Mouse (Mus musculus) embryonic stem cell, embryonic (primary cell): ENCODE measurements around the gene Polg2.

Source experiments
- CTCF ChIA-PET, 4 experiments: fragments of 300-600 bp in 2 of 4; fragments of 350-600 bp in 2 of 4; sonication (Branson Sonifier 250); formaldehyde crosslinking; loops; one replicate each; lab custom pipeline; 2022; ENCODE audit warnings: inconsistent platforms in 2 of 4; lab: Charles Lee
- POLR2A ChIA-PET, 4 experiments: fragments of 300-600 bp in 2 of 4; fragments of 350-600 bp in 2 of 4; sonication (Branson Sonifier 250); formaldehyde crosslinking; loops; one replicate each; lab custom pipeline; 2022; ENCODE audit warnings: antibody characterized with exemption in 4 of 4, inconsistent platforms in 1 of 4; lab: Charles Lee

Polg2 gene

GRCm38 (mm10) chr11:106779388-106780088 is at the start of gene Polg2:
Polg2 (minus strand) TSS chr11:106779537.
- ChIA-PET CTCF (interaction anchor here in 1 of 4 experiments (0.6 kb wide), 1 partner anchor 218 kb away, joined by 3 read pairs; no protein-coding TSS in a partner anchor), POLR2A (interaction anchor here (0.5 to 10.6 kb wide), 55 partner anchors 9 to 563 kb away, joined by 3 to 193 read pairs (median 4); partner anchors contain the start of genes Cep95 (in 4 of the 4), Ddx5 (in 4 of the 4), Smurf2 (in 2 of the 4) and Ccdc47 (in 1 of the 4))

- CTCF ChIA-PET: no interaction called here
Measured at GRCm38 (mm10) chr11:106828079-106828478, 48.7 kb upstream of the Polg2 start.

GRCm38 (mm10) chr11:106824403-106824802 is 45.1 kb upstream of the Polg2 start:
- POLR2A ChIA-PET: interaction anchor here in 2 of 4 experiments (0.7 to 2.0 kb wide), 5 partner anchors 19 to 154 kb away, joined by 3 to 8 read pairs (median 5); partner anchors contain the start of genes Cep95 (in 1 of the 2) and Ddx5 (in 1 of the 2)
- CTCF ChIA-PET: interaction anchor here in 1 of 4 experiments (0.9 to 1.1 kb wide), 2 partner anchors 12 to 149 kb away, joined by 3 read pairs; no protein-coding TSS in a partner anchor

More at GRCm38 (mm10) chr11:106828079-106828478, 48.7 kb upstream of the Polg2 start:
- POLR2A ChIA-PET: interaction anchor here in 3 of 4 experiments (0.6 to 2.4 kb wide), 14 partner anchors 9 to 171 kb away, joined by 3 to 8 read pairs (median 3); partner anchors contain the start of genes Cep95 (in 3 of the 3), Ddx5 (in 2 of the 3) and Kpna2 (in 1 of the 3)

- ChIA-PET CTCF (interaction anchor here in 1 of 4 experiments (0.7 kb wide), 1 partner anchor 67 kb away, joined by 15 read pairs; no protein-coding TSS in a partner anchor), POLR2A (interaction anchor here in 3 of 4 experiments (0.6 to 2.1 kb wide), 7 partner anchors 10 to 216 kb away, joined by 3 to 8 read pairs (median 3); partner anchors contain the start of genes Cep95 (in 1 of the 3) and Ddx5 (in 1 of the 3))
Measured at GRCm38 (mm10) chr11:106823741-106824140, 44.4 kb upstream of the Polg2 start.

GRCm38 (mm10) chr11:106822911-106823310 is 43.6 kb upstream of the Polg2 start:
- CTCF ChIA-PET: no interaction called here
- POLR2A ChIA-PET: interaction anchor here in 3 of 4 experiments (1.0 to 2.5 kb wide), 6 partner anchors 8 to 36 kb away, joined by 3 to 8 read pairs (median 5); partner anchors contain the start of genes Cep95 (in 2 of the 3) and Ddx5 (in 2 of the 3)

GRCm38 (mm10) chr11:106822491-106822890 is 43.2 kb upstream of the Polg2 start:
- ChIA-PET POLR2A (interaction anchor here in 3 of 4 experiments (0.6 to 2.5 kb wide), 9 partner anchors 8 to 73 kb away, joined by 3 to 8 read pairs (median 3); partner anchors contain the start of genes Cep95 (in 2 of the 3) and Ddx5 (in 2 of the 3)), CTCF (no interaction called here)

GRCm38 (mm10) chr11:106821397-106821796 is 42.1 kb upstream of the Polg2 start:
- CTCF ChIA-PET: no interaction called here
- POLR2A ChIA-PET: interaction anchor here in 3 of 4 experiments (0.7 to 2.5 kb wide), 9 partner anchors 9 to 178 kb away, joined by 3 to 8 read pairs (median 3); partner anchors contain the start of genes Cep95 (in 2 of the 3), Ddx5 (in 2 of the 3) and Kpna2 (in 1 of the 3)

- CTCF ChIA-PET: no interaction called here
Measured at GRCm38 (mm10) chr11:106820972-106821371, 41.6 kb upstream of the Polg2 start.

GRCm38 (mm10) chr11:106820252-106820651 is 40.9 kb upstream of the Polg2 start:
- POLR2A ChIA-PET: interaction anchor here in 2 of 4 experiments (0.7 to 4.0 kb wide), 9 partner anchors 9 to 247 kb away, joined by 3 to 34 read pairs (median 4); partner anchors contain the start of genes Cep95 (in 1 of the 2), Ddx5 (in 1 of the 2) and Kpna2 (in 1 of the 2)

More at GRCm38 (mm10) chr11:106820972-106821371, 41.6 kb upstream of the Polg2 start:
- POLR2A ChIA-PET: interaction anchor here in 2 of 4 experiments (0.9 to 4.0 kb wide), 8 partner anchors 10 to 178 kb away, joined by 3 to 34 read pairs (median 4); partner anchors contain the start of genes Cep95 (in 1 of the 2), Ddx5 (in 1 of the 2) and Kpna2 (in 1 of the 2)

GRCm38 (mm10) chr11:106819595-106819994 is 40.3 kb upstream of the Polg2 start:
- POLR2A ChIA-PET: interaction anchor here in 2 of 4 experiments (0.7 to 4.0 kb wide), 10 partner anchors 8 to 319 kb away, joined by 3 to 34 read pairs (median 4); partner anchors contain the start of genes Cep95 (in 2 of the 2) and Ddx5 (in 2 of the 2)

More at GRCm38 (mm10) chr11:106820252-106820651, 40.9 kb upstream of the Polg2 start:
- CTCF ChIA-PET: no interaction called here

GRCm38 (mm10) chr11:106818341-106818740 is 39.0 kb upstream of the Polg2 start:
- ChIA-PET CTCF (interaction anchor here in 2 of 4 experiments (0.6 kb wide), 2 partner anchors 181 to 329 kb away, joined by 3 to 7 read pairs; no protein-coding TSS in a partner anchor), POLR2A (interaction anchor here (0.6 to 4.0 kb wide), 9 partner anchors 11 to 318 kb away, joined by 3 to 34 read pairs (median 5); partner anchors contain the start of genes Cep95 (in 2 of the 4) and Ddx5 (in 2 of the 4))

More at GRCm38 (mm10) chr11:106819595-106819994, 40.3 kb upstream of the Polg2 start:
- CTCF ChIA-PET: no interaction called here

GRCm38 (mm10) chr11:106817808-106818207 is 38.5 kb upstream of the Polg2 start:
- CTCF ChIA-PET: interaction anchor here in 2 of 4 experiments (0.6 kb wide), 3 partner anchors 156 to 330 kb away, joined by 3 to 7 read pairs (median 4); no protein-coding TSS in a partner anchor
- POLR2A ChIA-PET: interaction anchor here in 3 of 4 experiments (0.6 to 4.0 kb wide), 6 partner anchors 12 to 317 kb away, joined by 3 to 34 read pairs (median 6); partner anchors contain the start of genes Ddx5 (in 2 of the 3) and Cep95 (in 1 of the 3)

GRCm38 (mm10) chr11:106817156-106817555 is 37.8 kb upstream of the Polg2 start:
- CTCF ChIA-PET: no interaction called here
- POLR2A ChIA-PET: interaction anchor here in 2 of 4 experiments (0.6 to 4.0 kb wide), 3 partner anchors 11 to 29 kb away, joined by 3 to 34 read pairs (median 13); partner anchors contain the start of genes Ddx5 (in 2 of the 2) and Cep95 (in 1 of the 2)

- POLR2A ChIA-PET: interaction anchor here in 2 of 4 experiments (1.0 to 4.4 kb wide), 6 partner anchors 10 to 183 kb away, joined by 3 to 22 read pairs (median 4); partner anchors contain the start of genes Cep95 (in 1 of the 2), Ddx5 (in 1 of the 2) and Kpna2 (in 1 of the 2)
- CTCF ChIA-PET: no interaction called here
Measured at GRCm38 (mm10) chr11:106816316-106816715, 37.0 kb upstream of the Polg2 start.

GRCm38 (mm10) chr11:106815761-106816160 is 36.4 kb upstream of the Polg2 start:
- ChIA-PET CTCF (no interaction called here), POLR2A (interaction anchor here in 3 of 4 experiments (0.6 to 4.4 kb wide), 8 partner anchors 10 to 183 kb away, joined by 3 to 22 read pairs (median 3); partner anchors contain the start of genes Cep95 (in 1 of the 3), Ddx5 (in 1 of the 3) and Kpna2 (in 1 of the 3))

- CTCF ChIA-PET: no interaction called here
- POLR2A ChIA-PET: interaction anchor here in 3 of 4 experiments (0.5 to 4.4 kb wide), 11 partner anchors 9 to 210 kb away, joined by 3 to 22 read pairs (median 4); partner anchors contain the start of genes 1810010H24Rik (in 1 of the 3), Cep95 (in 1 of the 3), Ddx5 (in 1 of the 3) and Polg2 (in 1 of the 3)
Measured at GRCm38 (mm10) chr11:106815331-106815730, 36.0 kb upstream of the Polg2 start.
